Mouse (Mus musculus) cerebral cortex, adult 2 months (tissue): Measurements from ENCODE around the gene Ncapg.

Experiments
- WGBS: fragments of 180-500 bp; shearing (Covaris S2); methylation state at CpG from one replicate; pipeline ENCODE4 v1.1.7; 2018; 5-methylcytosine and 5-hydroxymethylcytosine counted together

Gene Ncapg

GRCm38 (mm10) chr5:45709653-45710052 lies 39.9 kb downstream of the Ncapg start:
- 90% methylated on average over 2 of the region's 2 CpGs for WGBS

- WGBS: 89% methylated on average over 6 of the region's 6 CpGs
Measured at GRCm38 (mm10) chr5:45718848-45719488, 49.2 kb downstream of the Ncapg start.

GRCm38 (mm10) chr5:45733751-45734150 lies 64.0 kb downstream of the Ncapg start:
- WGBS: 91% methylated on average over 2 of the region's 2 CpGs

- WGBS: 63% methylated on average over 1 of the region's 1 CpGs
Measured at GRCm38 (mm10) chr5:45737911-45738310, 68.2 kb downstream of the Ncapg start.
